ENCODE assay signal across 13 mouse cellular contexts in the genomic region with DNA sequence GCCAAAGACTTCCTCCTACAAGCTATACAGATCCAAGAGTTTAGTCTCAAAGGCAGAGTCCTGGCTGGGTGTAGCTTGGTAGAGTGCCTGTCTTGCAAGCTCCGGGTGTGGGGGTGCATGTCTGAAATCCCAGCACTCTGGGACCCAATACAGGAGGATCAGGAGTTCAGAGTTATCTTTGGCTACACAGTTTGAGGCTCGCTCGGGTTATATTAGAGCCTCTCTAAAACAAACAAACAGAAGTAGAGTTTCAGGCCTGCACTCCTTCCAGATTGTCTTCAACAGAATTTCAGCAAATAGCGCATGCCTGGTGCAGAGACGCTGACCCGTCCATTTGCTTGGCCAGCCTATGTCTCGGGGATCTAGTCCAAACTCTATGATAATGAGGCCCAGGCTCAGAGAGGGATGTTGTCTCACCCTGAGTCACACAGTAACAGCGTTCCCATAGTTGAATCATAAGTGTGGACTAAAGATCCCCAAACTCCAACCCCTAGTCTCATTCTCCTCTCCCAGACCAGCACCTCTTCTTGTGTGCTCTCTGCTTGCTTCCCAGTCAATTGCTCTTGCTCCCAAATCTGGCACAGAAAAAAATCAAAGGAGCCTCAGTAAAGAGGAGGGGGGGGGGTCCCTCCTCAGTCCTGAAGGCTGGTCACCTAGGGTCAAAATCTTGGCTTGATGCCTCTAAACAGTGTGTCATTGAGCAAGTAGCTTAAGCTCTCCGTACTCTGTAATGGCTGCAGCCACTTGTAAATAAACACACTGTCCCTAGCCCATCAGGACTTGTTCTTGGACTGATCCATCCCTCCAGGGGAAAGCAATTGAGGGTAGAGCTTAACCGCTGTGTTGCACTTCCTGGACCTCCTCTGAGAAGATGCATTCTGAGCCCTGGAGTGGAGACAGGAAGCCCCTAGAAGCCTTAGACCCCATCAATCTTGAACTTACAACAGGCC. TPM values are rescaled to one million over a fixed set of nuclear protein-coding genes. Genes with fewer than 3 reads are reported as not detected.
DNase-seq lines count a peak whose midpoint lies in the region; ATAC-seq and TF ChIP-seq lines count a peak whose summit lies in the region.
"Had no signal": no experiment of that assay in that cellular context is flagged by ENCODE, and none has a peak within 500 bp of the region (broad histone marks: within the 10 kb centered on the region; RNA-seq: fewer than 3 reads in every experiment).

No protein-coding gene starts in this region.

- 0 out of 2 replicates have a peak, but pooled peaks cover 6% of the 10 kb centered on the region for H3K36me3 ChIP-seq in heart, embryonic 11.5 days (ENCODE audit: control insufficient read depth, insufficient read depth, low read length)
- no peaks in the 10 kb centered on the region for H3K36me3 ChIP-seq in stomach, embryonic 15.5 days

- H3K27me3 ChIP-seq in heart, embryonic 11.5 days (ENCODE audit: control insufficient read depth, insufficient read depth, low read length): no peaks in the 10 kb centered on the region
- H3K27me3 ChIP-seq in stomach, embryonic 15.5 days (replicated peaks): 0 out of 2 replicates have a peak, but pooled peaks cover 3% of the 10 kb centered on the region

- no peak for DNase-seq in heart, postnatal 4 days
- DNase-seq in lung, postnatal 10 days: peak; percentile 65
- no peak for DNase-seq in lung, adult 2 months
- no peak for DNase-seq in urinary bladder, postnatal 14 days (ENCODE audit: low spot score)
- DNase-seq in ovary, adult 18-20 months (ENCODE audit: low spot score): no peak
- DNase-seq: cerebellum, adult 11 months; left cerebral cortex, postnatal 4 days; right cerebral cortex, postnatal 25 days; thymus, adult 18-20 months had no signal

- peaks cover 15% of the 10 kb centered on the region for H3K4me1 ChIP-seq in heart, embryonic 11.5 days (ENCODE audit: control insufficient read depth, insufficient read depth, low read length)
- peaks cover 3% of the 10 kb centered on the region for H3K4me1 ChIP-seq in lung, adult 2 months (ENCODE audit: control insufficient read depth, insufficient read depth, low read length)
- H3K4me1 ChIP-seq in embryonic fibroblast, embryonic 13.5 days (ENCODE audit: control insufficient read depth, insufficient read depth, low read length): peaks cover 18% of the 10 kb centered on the region
- H3K4me1 ChIP-seq in stomach, embryonic 15.5 days: peaks cover 16% of the 10 kb centered on the region; the same call in 1 of the 2 replicates

- TF ChIP-seq POLR2A in lung, adult 2 months (IDR thresholded peaks at IDR 0.05; ENCODE audit: borderline replicate concordance, extremely low read depth, low read depth, low read length): no peak
- TF ChIP-seq POLR2A in embryonic fibroblast, embryonic 13.5 days (IDR thresholded peaks at IDR 0.05; ENCODE audit: low read depth, low read length): no peak

- WGBS in heart, embryonic 11.5 days (ENCODE audit: insufficient replicate concordance): 60% methylated on average over 10 of the region's 10 CpGs
- 65% methylated on average over 10 of the region's 10 CpGs for WGBS in lung, adult 2 months
- 60% methylated on average over 10 of the region's 10 CpGs for WGBS in stomach, embryonic 15.5 days

- ATAC-seq in heart, embryonic 11.5 days (replicated peaks; ENCODE audit: insufficient number of reproducible peaks, low FRiP score, low TSS enrichment): no peak
- no peak for ATAC-seq in stomach, embryonic 15.5 days (ENCODE audit: insufficient read depth, low FRiP score, low read depth)

- peak overlapping the region; percentile 94 for H3K9ac ChIP-seq in heart, embryonic 11.5 days (ENCODE audit: low read depth, low read length)
- H3K9ac ChIP-seq in stomach, embryonic 15.5 days: no peak overlapping the region

- no peaks in the 10 kb centered on the region for H3K9me3 ChIP-seq in heart, embryonic 11.5 days (replicated peaks; ENCODE audit: control insufficient read depth, low read length)
- no peaks in the 10 kb centered on the region for H3K9me3 ChIP-seq in stomach, embryonic 15.5 days

- no peak overlapping the region for H3K4me3 ChIP-seq in heart, embryonic 11.5 days (ENCODE audit: low read depth, low read length)
- no peak overlapping the region for H3K4me3 ChIP-seq in lung, adult 2 months (replicated peaks; ENCODE audit: extremely low read depth, low read depth, low read length)
- no peak overlapping the region for H3K4me3 ChIP-seq in embryonic fibroblast, embryonic 13.5 days (ENCODE audit: insufficient read depth, low read length)
- no peak overlapping the region for H3K4me3 ChIP-seq in stomach, embryonic 15.5 days (replicated peaks)

- peak overlapping the region; percentile 71 for H3K4me2 ChIP-seq in heart, embryonic 11.5 days
- H3K4me2 ChIP-seq in stomach, embryonic 15.5 days: no peak overlapping the region

- H3K27ac ChIP-seq in heart, embryonic 11.5 days (ENCODE audit: low read depth, low read length): peak overlapping the region; percentile 97
- peak overlapping the region; percentile 98 for H3K27ac ChIP-seq in embryonic fibroblast, embryonic 13.5 days (ENCODE audit: insufficient read depth, low read length)
- H3K27ac ChIP-seq in stomach, embryonic 15.5 days: peak overlapping the region; percentile 62; the same call in 1 of the 2 replicates

- no peak for TF ChIP-seq CTCF in lung, adult 2 months (IDR thresholded peaks at IDR 0.05; ENCODE audit: insufficient read depth, low read length)
- TF ChIP-seq CTCF in embryonic fibroblast, embryonic 13.5 days (IDR thresholded peaks at IDR 0.05; ENCODE audit: borderline replicate concordance, insufficient read depth, low read length): no peak

RNA-seq across cellular contexts. Expression of a gene that starts 6.5 kb away (rescaled TPM):
- polyA plus RNA-seq in heart, embryonic 11.5 days (2014; fragmentation: Nextera tagmentation; extraction: Ambion mirVana): 155 and 275 TPM in 2 replicates
- 100 to 1,000 TPM; 865 to 923 TPM for total RNA-seq in heart, postnatal 4 days (2021)
- polyA plus RNA-seq in lung, adult 2 months (2012; rRNA removed): 19.6 and 29.1 TPM in 2 replicates
- 1.2 and 1.9 TPM in 2 replicates for polyA plus RNA-seq in embryonic fibroblast, embryonic 13.5 days (2011; ENCODE audit: insufficient read length, low read depth, missing spikeins)
- 2.4 and 2.8 TPM in 2 replicates for polyA plus RNA-seq in stomach, embryonic 15.5 days (2015; fragmentation: Nextera tagmentation; extraction: Ambion mirVana)
- total RNA-seq: left cerebral cortex, postnatal 4 days had no signal
- polyA plus RNA-seq: neural tube, embryonic 11.5 days had no signal

RNA-seq across cellular contexts. Expression of a gene that starts 8.8 kb away (rescaled TPM):
- polyA plus RNA-seq in heart, embryonic 11.5 days (2014; fragmentation: Nextera tagmentation; extraction: Ambion mirVana): not detected in 2 replicates
- not detected for total RNA-seq in heart, postnatal 4 days (2021)
- 0.18 TPM in 1 of 2 replicates, not detected in the other for polyA plus RNA-seq in lung, adult 2 months (2012; rRNA removed)
- polyA plus RNA-seq in embryonic fibroblast, embryonic 13.5 days (2011; ENCODE audit: insufficient read length, low read depth, missing spikeins): not detected in 2 replicates
- polyA plus RNA-seq in stomach, embryonic 15.5 days (2015; fragmentation: Nextera tagmentation; extraction: Ambion mirVana): not detected in 2 replicates
- polyA plus RNA-seq: neural tube, embryonic 11.5 days had no signal

RNA-seq across cellular contexts. Expression of a gene that starts 11.3 kb away (rescaled TPM):
- polyA plus RNA-seq in heart, embryonic 11.5 days (2014; fragmentation: Nextera tagmentation; extraction: Ambion mirVana): 0.90 and 1.0 TPM in 2 replicates
- total RNA-seq in heart, postnatal 4 days (2021): 1 to 10 TPM in 1 of 2 experiments, under 1 TPM in 1; 0.61 to 1.3 TPM
- polyA plus RNA-seq in lung, adult 2 months (2012; rRNA removed): 0.20 TPM in 1 of 2 replicates, not detected in the other
- not detected in 2 replicates for polyA plus RNA-seq in embryonic fibroblast, embryonic 13.5 days (2011; ENCODE audit: insufficient read length, low read depth, missing spikeins)
- polyA plus RNA-seq in stomach, embryonic 15.5 days (2015; fragmentation: Nextera tagmentation; extraction: Ambion mirVana): 0.14 TPM in 1 of 2 replicates, not detected in the other
- total RNA-seq: left cerebral cortex, postnatal 4 days had no signal
- polyA plus RNA-seq: neural tube, embryonic 11.5 days had no signal

RNA-seq across cellular contexts. Expression of a gene that starts 17.4 kb away (rescaled TPM):
- 19.1 and 21.3 TPM in 2 replicates for polyA plus RNA-seq in heart, embryonic 11.5 days (2014; fragmentation: Nextera tagmentation; extraction: Ambion mirVana)
- 10 to 100 TPM; 19.2 to 21.7 TPM for total RNA-seq in heart, postnatal 4 days (2021)
- polyA plus RNA-seq in lung, adult 2 months (2012; rRNA removed): 30.9 and 38.6 TPM in 2 replicates
- 14.4 and 15.1 TPM in 2 replicates for polyA plus RNA-seq in embryonic fibroblast, embryonic 13.5 days (2011; ENCODE audit: insufficient read length, low read depth, missing spikeins)
- polyA plus RNA-seq in stomach, embryonic 15.5 days (2015; fragmentation: Nextera tagmentation; extraction: Ambion mirVana): 27.5 and 30.9 TPM in 2 replicates

RNA-seq across cellular contexts. Expression of a gene that starts 28.5 kb away (rescaled TPM):
- 0.14 and 0.42 TPM in 2 replicates for polyA plus RNA-seq in heart, embryonic 11.5 days (2014; fragmentation: Nextera tagmentation; extraction: Ambion mirVana)
- total RNA-seq in heart, postnatal 4 days (2021): not detected
- 1.4 TPM in 1 of 2 replicates, not detected in the other for polyA plus RNA-seq in lung, adult 2 months (2012; rRNA removed)
- polyA plus RNA-seq in embryonic fibroblast, embryonic 13.5 days (2011; ENCODE audit: insufficient read length, low read depth, missing spikeins): not detected in 2 replicates
- polyA plus RNA-seq in stomach, embryonic 15.5 days (2015; fragmentation: Nextera tagmentation; extraction: Ambion mirVana): 0.21 and 0.35 TPM in 2 replicates
- polyA plus RNA-seq: neural tube, embryonic 11.5 days had no signal
